Mouse (Mus musculus) C2C12 (cell line): ENCODE data around the gene Clic6. TPM values are rescaled to one million over a fixed set of nuclear protein-coding genes. Genes with fewer than 3 reads are reported as not detected.

Experiments used
- H3K27me3 ChIP-seq: one replicate; pipeline ENCODE4 v1.6.1; 2011; ENCODE audit not compliant: control insufficient read depth, insufficient read depth, insufficient read length
- H3K36me3 ChIP-seq: one replicate; pipeline ENCODE4 v1.6.1; 2011; ENCODE audit not compliant: control insufficient read depth, insufficient read depth
- H3K4me3 ChIP-seq: one replicate; pipeline ENCODE4 v1.5.1; 2011; ENCODE audit warnings: mild to moderate bottlenecking, control low read depth; ENCODE audit not compliant: poor library complexity, insufficient read depth, severe bottlenecking
- H3K79me2 ChIP-seq: one replicate; pipeline ENCODE4 v1.6.1; 2011; ENCODE audit not compliant: control insufficient read depth, insufficient read depth
- H3K79me3 ChIP-seq: one replicate; pipeline ENCODE4 v1.6.1; 2011; ENCODE audit warnings: low read depth, control low read depth
- H3ac ChIP-seq: one replicate; pipeline ENCODE3; 2011; ENCODE audit warnings: low read depth; ENCODE audit not compliant: control insufficient read depth, insufficient read length
- CEBPB ChIP-seq: IDR thresholded peaks from one replicate; pipeline ENCODE4 v1.6.1; 2011; ENCODE audit warnings: low read depth, mild to moderate bottlenecking, control low read depth, moderate library complexity
- CTCF ChIP-seq: IDR thresholded peaks from one replicate; pipeline ENCODE4 v1.5.1; 2011; ENCODE audit not compliant: control insufficient read depth, insufficient read depth, insufficient read length
- FOSL1 ChIP-seq: IDR thresholded peaks from one replicate; pipeline ENCODE4 v1.8.0; 2011; ENCODE audit warnings: mild to moderate bottlenecking, low read length; ENCODE audit not compliant: poor library complexity, insufficient read depth, severe bottlenecking
- MAX ChIP-seq: IDR thresholded peaks from one replicate; pipeline ENCODE4 v1.6.1; 2011; ENCODE audit warnings: mild to moderate bottlenecking, control low read depth
- MYOD1 ChIP-seq: IDR thresholded peaks from one replicate; pipeline ENCODE4 v1.6.1; 2011; ENCODE audit warnings: low read depth; ENCODE audit not compliant: control insufficient read depth, insufficient read length
- MYOG ChIP-seq: IDR thresholded peaks from one replicate; pipeline ENCODE4 v1.6.1; 2011; ENCODE audit not compliant: control insufficient read depth, insufficient read length; ENCODE audit errors: extremely low read depth
- USF1 ChIP-seq: IDR thresholded peaks from one replicate; pipeline ENCODE4 v1.6.1; 2011; ENCODE audit warnings: low read depth, mild to moderate bottlenecking, control low read depth, moderate library complexity
- long read RNA-seq, 2 experiments: library from polyadenylated mRNA; unstranded; transcript quantifications; one replicate each; pipeline ENCODE4 v2.0.0; 2019 to 2020
- polyA plus RNA-seq: library from polyadenylated mRNA; unstranded; fragments of >200 nt; fragmentation: generic; extraction: Trizol; gene quantifications from one replicate; pipeline ENCODE4 v1.2.1, GENCODE M21; 2012; ENCODE audit warnings: missing spikeins

Clic6 gene
- polyA plus RNA-seq, result 0.01 TPM
- long read RNA-seq, experiment 1, result 0 reads
- long read RNA-seq, experiment 2, result 0 reads

DNA sequence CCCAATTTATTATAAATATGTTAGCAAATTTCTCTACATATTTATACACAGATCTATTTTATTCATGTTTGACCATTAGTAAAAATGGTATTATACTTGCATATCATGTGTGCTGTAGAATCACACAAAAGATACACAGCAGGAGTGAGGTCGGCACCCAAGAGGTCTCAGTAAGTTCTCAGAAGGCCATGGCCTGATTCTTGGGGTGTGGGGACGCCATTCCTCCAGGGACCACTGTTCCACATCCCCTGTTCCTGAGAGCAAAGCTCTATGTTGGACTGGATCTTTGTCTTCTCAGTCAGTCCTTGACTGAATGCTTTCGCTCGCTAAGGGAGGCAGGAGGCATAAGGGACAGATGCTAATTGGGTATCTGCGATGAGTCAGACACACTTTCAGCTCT, at the start of gene Clic6:
Gene Clic6, plus strand, starts transcription at position 301 of the 400 bp plus-strand sequence.
- no peak within 1 kb of the TSS for H3ac ChIP-seq
- no peak for TF ChIP-seq CTCF
- no peak for TF ChIP-seq USF1
- no peak for TF ChIP-seq MYOD1
- no peak for TF ChIP-seq CEBPB
- no peak for TF ChIP-seq FOSL1
- no peak for TF ChIP-seq MAX
- no peak for TF ChIP-seq MYOG
- no peaks in the 10 kb centered on the region for H3K79me2 ChIP-seq

DNA sequence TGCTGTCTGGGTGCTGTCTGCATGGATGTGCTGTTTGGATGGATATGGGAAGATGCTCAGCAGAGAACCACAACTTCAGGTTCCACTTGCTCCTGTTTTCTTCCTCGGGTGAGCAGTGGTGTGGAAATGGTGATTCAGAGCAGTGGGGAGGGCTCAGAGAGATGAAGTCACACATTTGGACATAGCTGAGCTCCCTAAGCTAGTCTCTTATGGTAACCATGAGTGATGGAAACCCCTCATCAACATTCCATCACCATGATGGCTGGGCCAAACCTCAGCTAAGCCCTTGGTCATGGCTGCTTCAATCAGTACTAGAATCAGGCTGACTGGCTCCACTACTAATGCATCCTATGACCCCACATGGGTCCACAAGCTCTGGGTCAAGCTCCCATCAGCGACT, 45.8 kb upstream of the Clic6 start:
- Histone ChIP-seq H3K79me2 (no peaks in the 10 kb centered on the region), H3K27me3 (no peaks in the 10 kb centered on the region), H3K4me3 (no peak overlapping the region), H3K36me3 (no peaks in the 10 kb centered on the region), H3ac (no peak overlapping the region), H3K79me3 (no peaks in the 10 kb centered on the region)
- TF ChIP-seq CEBPB (no peak), MYOG (no peak), FOSL1 (no peak), MAX (no peak), MYOD1 (no peak), USF1 (no peak), CTCF (no peak)

More for the DNA sequence above, at the start of gene Clic6:
- H3K27me3 ChIP-seq, result peaks cover 3% of the 10 kb centered on the region
- H3K36me3 ChIP-seq, result no peaks in the 10 kb centered on the region
- H3K4me3 ChIP-seq, result no peak within 1 kb of the TSS
- no peaks in the 10 kb centered on the region for H3K79me3 ChIP-seq

DNA sequence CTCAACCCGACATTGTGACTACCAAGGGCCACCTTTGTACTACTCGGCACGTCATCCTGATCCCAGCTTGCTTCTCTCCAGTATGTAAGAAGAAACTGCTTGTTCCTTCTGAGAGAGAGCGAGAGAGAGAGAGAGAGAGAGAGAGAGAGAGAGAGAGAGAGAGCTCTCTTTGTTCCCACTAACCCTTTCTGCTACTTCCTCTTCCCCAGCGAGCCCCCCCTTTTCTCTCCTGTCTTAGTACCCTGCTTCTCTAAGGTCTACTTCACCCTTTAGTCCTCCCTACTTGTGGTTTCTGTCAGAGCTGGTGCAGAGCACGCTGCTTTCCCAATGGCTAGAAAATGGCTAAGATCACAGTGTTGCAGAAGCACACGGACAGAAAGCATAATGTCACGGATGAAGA, 45.3 kb upstream of the Clic6 start:
- Histone ChIP-seq H3K4me3 (no peak overlapping the region), H3K27me3 (no peaks in the 10 kb centered on the region), H3ac (no peak overlapping the region), H3K36me3 (no peaks in the 10 kb centered on the region), H3K79me2 (no peaks in the 10 kb centered on the region), H3K79me3 (no peaks in the 10 kb centered on the region)
- no peak for TF ChIP-seq MAX
- no peak for TF ChIP-seq FOSL1
- no peak for TF ChIP-seq CTCF
- no peak for TF ChIP-seq USF1
- no peak for TF ChIP-seq MYOG
- TF ChIP-seq CEBPB, result no peak
- TF ChIP-seq MYOD1, result no peak

DNA sequence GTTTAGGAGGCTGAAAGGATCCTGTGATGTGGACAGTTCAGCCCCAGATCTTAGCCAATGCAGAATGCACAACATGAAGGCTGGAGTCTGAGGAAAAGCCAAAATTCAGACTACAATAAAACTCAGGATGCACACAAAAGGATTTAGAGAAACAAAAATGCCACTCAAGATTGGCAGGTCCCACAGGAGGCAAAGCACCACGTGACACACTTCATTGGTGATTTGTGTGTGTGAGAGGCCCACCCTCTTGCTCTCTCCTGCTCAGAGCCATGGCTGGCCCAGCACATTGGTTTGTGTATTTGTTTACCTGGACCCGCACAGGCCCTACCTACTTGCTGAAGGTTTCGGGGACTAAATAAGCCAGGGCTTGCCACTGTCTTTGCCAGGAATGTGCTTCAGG, 44.3 kb upstream of the Clic6 start:
- H3K79me2 ChIP-seq, result no peaks in the 10 kb centered on the region
- H3K36me3 ChIP-seq, result no peaks in the 10 kb centered on the region
- H3K79me3 ChIP-seq, result no peaks in the 10 kb centered on the region
- H3K4me3 ChIP-seq, result no peak overlapping the region
- no peaks in the 10 kb centered on the region for H3K27me3 ChIP-seq
- no peak for TF ChIP-seq FOSL1
- no peak for TF ChIP-seq MYOD1
- TF ChIP-seq USF1, result no peak
- no peak for TF ChIP-seq CEBPB
- no peak for TF ChIP-seq MYOG
- no peak for TF ChIP-seq MAX
- TF ChIP-seq CTCF, result no peak
- H3ac ChIP-seq, result no peak overlapping the region

DNA sequence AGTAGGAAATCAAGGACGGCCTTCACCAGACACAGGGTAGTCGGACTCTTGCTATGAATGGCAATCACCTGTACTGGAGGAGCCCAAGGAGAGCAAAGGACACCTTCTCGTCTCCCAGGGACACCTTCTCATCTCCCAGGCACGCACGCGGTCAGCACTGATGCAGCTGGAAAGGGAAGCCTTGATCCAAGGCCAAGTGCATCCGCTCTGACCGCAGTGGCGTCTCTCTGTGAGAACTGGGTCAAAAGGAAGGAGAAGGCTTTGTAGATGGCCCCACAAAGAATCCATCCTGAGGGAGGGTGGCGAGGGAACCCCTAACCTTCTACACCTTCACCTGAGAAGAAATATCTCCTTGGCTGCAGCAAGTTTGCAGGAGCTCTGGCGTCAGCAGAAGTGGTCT, 43.4 kb upstream of the Clic6 start:
- no peak for TF ChIP-seq MYOD1
- no peak for TF ChIP-seq FOSL1
- TF ChIP-seq MAX, result no peak
- no peak for TF ChIP-seq USF1
- TF ChIP-seq CTCF, result no peak
- TF ChIP-seq MYOG, result no peak
- TF ChIP-seq CEBPB, result no peak
- H3K79me3 ChIP-seq, result no peaks in the 10 kb centered on the region

DNA sequence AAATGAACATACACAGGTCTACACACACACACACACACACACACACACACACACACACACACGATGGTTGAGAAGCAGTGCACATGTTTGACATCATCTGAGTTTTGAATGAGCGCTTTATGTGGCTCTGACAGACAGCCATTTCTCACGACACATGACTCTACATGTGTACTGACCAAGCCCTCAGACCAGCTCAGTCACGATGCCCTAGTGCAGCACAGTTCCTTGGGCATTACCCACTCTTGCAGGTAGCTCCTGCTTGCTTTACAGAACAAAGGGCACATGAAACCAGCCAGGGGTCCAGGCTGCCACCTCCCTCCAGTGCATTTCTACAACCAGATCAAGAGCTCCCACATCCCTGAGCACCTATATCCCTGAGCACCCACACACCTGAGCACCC, 42.6 kb upstream of the Clic6 start:
- Histone ChIP-seq H3K79me3 (no peaks in the 10 kb centered on the region), H3K27me3 (no peaks in the 10 kb centered on the region), H3K36me3 (no peaks in the 10 kb centered on the region), H3ac (no peak overlapping the region), H3K79me2 (no peaks in the 10 kb centered on the region), H3K4me3 (no peak overlapping the region)
- TF ChIP-seq FOSL1 (no peak), MYOD1 (no peak), MYOG (no peak)

More for the DNA sequence above, 43.4 kb upstream of the Clic6 start:
- no peak overlapping the region for H3K4me3 ChIP-seq
- no peaks in the 10 kb centered on the region for H3K27me3 ChIP-seq
- no peaks in the 10 kb centered on the region for H3K36me3 ChIP-seq
- no peaks in the 10 kb centered on the region for H3K79me2 ChIP-seq
- H3ac ChIP-seq, result no peak overlapping the region
